Mouse (Mus musculus) liver, embryonic 11.5 days (tissue): Measurements from ENCODE around the gene 1700016D06Rik. TPM values are rescaled to one million over a fixed set of nuclear protein-coding genes. Genes with fewer than 3 reads are reported as not detected.

Experiments
- ATAC-seq: fragments of 200-750 bp; cut with Nextera tagmentation; replicated peaks from 2 replicates; pipeline ENCODE4 v1.8.0; 2017; ENCODE audit warnings: moderate number of reproducible peaks, mild to moderate bottlenecking, moderate TSS enrichment, moderate library complexity; ENCODE audit not compliant: low FRiP score
- DNase-seq: peaks from one replicate; pipeline ENCODE4 v3.0.0-alpha.2; 2017; ENCODE audit warnings: low spot score
- H3K27ac ChIP-seq: fragments of 300-500 bp; sonication (generic); 2 replicates; pipeline ENCODE4 v1.5.1; 2014; ENCODE audit warnings: mild to moderate bottlenecking, low read depth, low read length, control low read depth
- H3K27me3 ChIP-seq: fragments of 300-500 bp; sonication (generic); replicated peaks from 2 replicates; pipeline ENCODE4 v1.6.1; 2014; ENCODE audit warnings: low read length, mixed read lengths; ENCODE audit not compliant: control insufficient read depth, insufficient read depth
- H3K36me3 ChIP-seq: fragments of 300-500 bp; sonication (generic); 2 replicates; pipeline ENCODE4 v1.6.1; 2014; ENCODE audit warnings: mild to moderate bottlenecking, low read length, moderate library complexity, mixed read lengths; ENCODE audit not compliant: control insufficient read depth, insufficient read depth
- H3K4me1 ChIP-seq: fragments of 300-500 bp; sonication (generic); replicated peaks from 2 replicates; pipeline ENCODE4 v1.6.1; 2014; ENCODE audit warnings: low read length, mixed read lengths; ENCODE audit not compliant: control insufficient read depth, insufficient read depth
- H3K4me2 ChIP-seq: fragments of 300-500 bp; sonication (generic); 2 replicates; pipeline ENCODE4 v1.6.1; 2014; ENCODE audit warnings: mild to moderate bottlenecking, control low read depth, moderate library complexity
- H3K4me3 ChIP-seq: fragments of 300-500 bp; sonication (generic); 2 replicates; pipeline ENCODE4 v1.5.1; 2014; ENCODE audit warnings: low read depth, low read length, control low read depth
- H3K9ac ChIP-seq: fragments of 300-500 bp; sonication (generic); 2 replicates; pipeline ENCODE4 v1.6.1; 2014; ENCODE audit warnings: low read depth, low read length, control low read depth
- H3K9me3 ChIP-seq: fragments of 300-500 bp; sonication (generic); 2 replicates; pipeline ENCODE4 v1.6.1; 2016; ENCODE audit warnings: low read length, inconsistent platforms, mixed read lengths; ENCODE audit not compliant: control insufficient read depth
- WGBS: fragments of 180-500 bp; shearing (Covaris S2); extraction: QIAGEN DNeasy Blood & Tissue Kit; methylation state at CpG from one replicate; pipeline ENCODE4 v1.1.7; 2014; 5-methylcytosine and 5-hydroxymethylcytosine counted together
- polyA plus RNA-seq: library from polyadenylated mRNA; unstranded; fragments of >200 nt; fragmentation: Nextera tagmentation; extraction: Ambion mirVana; gene quantifications from 2 replicates; pipeline ENCODE4 v1.2.1, GENCODE M21; 2014

Gene 1700016D06Rik
- polyA plus RNA-seq, result not detected in 2 replicates

- ATAC-seq (no peak), DNase-seq (no peak)
- WGBS, result 48% methylated on average over 6 of the region's 6 CpGs
- Histone ChIP-seq H3K27ac (no peak within 1 kb of the TSS), H3K4me1 (peaks cover 6% of the 10 kb centered on the region; the same call in 1 of the 2 replicates), H3K4me3 (no peak within 1 kb of the TSS), H3K4me2 (peak within 1 kb of the TSS; percentile 46), H3K27me3 (peaks cover 2% of the 10 kb centered on the region; the same call in 1 of the 2 replicates), H3K9me3 (no peaks in the 10 kb centered on the region), H3K9ac (no peak within 1 kb of the TSS), H3K36me3 (no peaks in the 10 kb centered on the region)
Observed at GRCm38 (mm10) chr8:11701033-11701362, at the start of gene 1700016D06Rik. Gene 1700016D06Rik (minus strand): TSS chr8:11701063.

- no peaks in the 10 kb centered on the region for H3K27me3 ChIP-seq
- H3K9me3 ChIP-seq, result no peaks in the 10 kb centered on the region
- H3K9ac ChIP-seq, result no peak overlapping the region
- peaks cover 10% of the 10 kb centered on the region for H3K4me1 ChIP-seq
- ATAC-seq, result no peak
- no peak overlapping the region for H3K27ac ChIP-seq
- H3K4me3 ChIP-seq, result no peak overlapping the region
- no peak overlapping the region for H3K4me2 ChIP-seq
- 48% methylated on average over 6 of the region's 6 CpGs for WGBS
- no peak for DNase-seq
- H3K36me3 ChIP-seq, result no peaks in the 10 kb centered on the region
Observed at GRCm38 (mm10) chr8:11749472-11749871, 48.6 kb upstream of the 1700016D06Rik start.

GRCm38 (mm10) chr8:11746850-11747600 lies 46.2 kb upstream of the 1700016D06Rik start:
- DNase-seq (no peak), ATAC-seq (no peak)
- Histone ChIP-seq H3K9me3 (no peaks in the 10 kb centered on the region), H3K27me3 (no peaks in the 10 kb centered on the region), H3K27ac (no peak overlapping the region), H3K4me3 (no peak overlapping the region), H3K9ac (no peak overlapping the region), H3K36me3 (no peaks in the 10 kb centered on the region), H3K4me1 (peaks cover 10% of the 10 kb centered on the region), H3K4me2 (no peak overlapping the region)
- WGBS, result 71% methylated on average over 11 of the region's 11 CpGs

GRCm38 (mm10) chr8:11743580-11743979 lies 42.7 kb upstream of the 1700016D06Rik start:
- Histone ChIP-seq H3K4me2 (no peak overlapping the region), H3K9me3 (no peaks in the 10 kb centered on the region), H3K9ac (no peak overlapping the region), H3K4me1 (peaks cover 3% of the 10 kb centered on the region), H3K36me3 (no peaks in the 10 kb centered on the region), H3K4me3 (no peak overlapping the region), H3K27me3 (no peaks in the 10 kb centered on the region), H3K27ac (no peak overlapping the region)
- WGBS, result 56% methylated on average over 10 of the region's 10 CpGs
- ATAC-seq, result no peak
- DNase-seq, result no peak

GRCm38 (mm10) chr8:11740857-11741256 lies 40.0 kb upstream of the 1700016D06Rik start:
- Histone ChIP-seq H3K4me2 (no peak overlapping the region), H3K4me3 (no peak overlapping the region), H3K36me3 (no peaks in the 10 kb centered on the region), H3K4me1 (no peaks in the 10 kb centered on the region), H3K27ac (no peak overlapping the region), H3K9ac (no peak overlapping the region), H3K27me3 (no peaks in the 10 kb centered on the region), H3K9me3 (no peaks in the 10 kb centered on the region)
- DNase-seq, result no peak
- 67% methylated on average over 2 of the region's 2 CpGs for WGBS
- no peak for ATAC-seq

GRCm38 (mm10) chr8:11739082-11739481 lies 38.2 kb upstream of the 1700016D06Rik start:
- Histone ChIP-seq H3K27ac (no peak overlapping the region), H3K27me3 (no peaks in the 10 kb centered on the region), H3K9me3 (no peaks in the 10 kb centered on the region), H3K4me1 (no peaks in the 10 kb centered on the region), H3K4me2 (no peak overlapping the region), H3K4me3 (no peak overlapping the region), H3K9ac (no peak overlapping the region), H3K36me3 (no peaks in the 10 kb centered on the region)
- no peak for ATAC-seq
- no peak for DNase-seq
- 74% methylated on average over 5 of the region's 5 CpGs for WGBS

GRCm38 (mm10) chr8:11737096-11737495 lies 36.2 kb upstream of the 1700016D06Rik start:
- no peak for DNase-seq

GRCm38 (mm10) chr8:11735672-11736235 lies 34.9 kb upstream of the 1700016D06Rik start:
- WGBS, result 72% methylated on average over 15 of the region's 15 CpGs
- peaks cover 6% of the 10 kb centered on the region for H3K27me3 ChIP-seq
- H3K27ac ChIP-seq, result no peak overlapping the region
- peak; percentile 39; the same call in 1 of the 2 replicates for ATAC-seq
- no peak for DNase-seq
- H3K9ac ChIP-seq, result no peak overlapping the region
- no peak overlapping the region for H3K4me3 ChIP-seq
- H3K4me1 ChIP-seq, result no peaks in the 10 kb centered on the region
- H3K36me3 ChIP-seq, result no peaks in the 10 kb centered on the region
- H3K4me2 ChIP-seq, result peak overlapping the region; percentile 22; the same call in 1 of the 2 replicates
- no peaks in the 10 kb centered on the region for H3K9me3 ChIP-seq

More at GRCm38 (mm10) chr8:11737096-11737495, 36.2 kb upstream of the 1700016D06Rik start:
- Histone ChIP-seq H3K4me1 (no peaks in the 10 kb centered on the region), H3K36me3 (no peaks in the 10 kb centered on the region), H3K4me2 (no peak overlapping the region), H3K9ac (no peak overlapping the region), H3K4me3 (no peak overlapping the region), H3K27ac (no peak overlapping the region), H3K27me3 (0 out of 2 replicates have a peak, but pooled peaks cover 1% of the 10 kb centered on the region), H3K9me3 (no peaks in the 10 kb centered on the region)
- 73% methylated on average over 6 of the region's 6 CpGs for WGBS
- ATAC-seq, result no peak
